Mouse (Mus musculus): Measurements from ENCODE around the gene Oxsm.
A peak's percentile ranks its signal among the peaks of the same experiment; 100 is the strongest.

The Oxsm gene

GRCm38 (mm10) chr14:16249171-16249874, at the start of gene Oxsm, which contains the start of gene Ngly1:
Gene Oxsm, minus strand, starts transcription at chr14:16249808.
Gene Ngly1, plus strand, starts transcription at chr14:16249280.
- DNase-seq = peak; percentile 89

GRCm38 (mm10) chr14:16296816-16297468, 47.3 kb upstream of the Oxsm start:
- no peak for DNase-seq

GRCm38 (mm10) chr14:16293921-16294320, 44.3 kb upstream of the Oxsm start:
- no peak for DNase-seq

DNA sequence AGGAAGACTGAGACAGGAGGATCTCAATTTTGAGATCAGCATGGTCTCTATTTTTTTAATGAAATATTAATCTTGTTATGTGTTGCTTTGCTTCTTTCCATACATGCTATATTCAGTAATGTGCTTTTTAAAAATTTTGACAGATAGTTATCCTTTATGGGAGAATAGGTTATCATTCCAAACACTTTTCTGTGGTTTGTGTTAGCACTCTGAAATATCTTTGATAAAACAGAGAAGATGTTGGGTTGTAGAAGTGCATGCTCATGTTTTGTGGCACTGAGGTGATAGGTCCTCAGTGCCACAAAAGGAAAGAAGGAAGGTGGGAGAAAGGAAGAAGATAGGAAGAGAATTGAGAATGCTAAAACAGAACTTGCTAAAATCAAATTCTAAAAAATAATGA, 43.4 kb upstream of the Oxsm start:
- DNase-seq = no peak

DNA sequence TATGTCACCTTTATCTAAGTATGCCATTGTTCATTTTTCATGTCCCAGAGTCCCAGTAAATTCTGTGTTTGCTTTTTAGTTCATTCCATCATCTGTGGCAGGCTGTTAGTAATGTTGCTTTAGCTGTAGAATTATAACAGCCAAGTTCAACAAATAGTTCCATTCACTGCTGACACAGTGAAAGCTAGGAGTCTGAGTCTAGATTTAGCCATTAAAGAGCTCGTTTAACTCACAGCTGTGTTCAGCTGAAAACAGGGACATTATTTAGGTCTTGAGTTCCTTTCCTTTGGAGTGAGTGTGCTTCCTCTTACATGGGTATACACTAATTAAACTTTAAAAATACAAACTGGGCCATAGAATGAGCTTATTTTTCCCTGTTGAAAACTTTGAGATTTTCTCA, 42.8 kb upstream of the Oxsm start:
- DNase-seq = no peak

DNA sequence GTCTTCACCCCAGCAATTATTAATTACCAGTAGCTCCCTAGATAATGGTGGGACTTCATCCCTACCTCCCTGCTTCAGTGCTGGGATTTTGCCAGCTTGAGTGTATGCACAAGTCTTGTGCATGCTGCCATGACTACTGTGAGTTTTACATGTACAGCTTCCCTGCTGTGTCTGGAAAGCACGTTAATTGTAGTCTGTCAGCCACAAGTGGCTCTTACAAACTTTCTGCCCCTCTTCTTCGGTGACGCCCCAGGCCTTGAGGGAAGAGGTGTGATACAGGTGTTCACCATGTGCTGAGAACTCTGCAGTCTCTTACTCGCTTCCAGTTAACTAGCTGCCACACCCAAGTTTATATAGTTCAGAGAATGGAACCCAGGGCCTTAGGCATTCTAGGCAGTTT, 34.4 kb upstream of the Oxsm start:
- DNase-seq = no peak

DNA sequence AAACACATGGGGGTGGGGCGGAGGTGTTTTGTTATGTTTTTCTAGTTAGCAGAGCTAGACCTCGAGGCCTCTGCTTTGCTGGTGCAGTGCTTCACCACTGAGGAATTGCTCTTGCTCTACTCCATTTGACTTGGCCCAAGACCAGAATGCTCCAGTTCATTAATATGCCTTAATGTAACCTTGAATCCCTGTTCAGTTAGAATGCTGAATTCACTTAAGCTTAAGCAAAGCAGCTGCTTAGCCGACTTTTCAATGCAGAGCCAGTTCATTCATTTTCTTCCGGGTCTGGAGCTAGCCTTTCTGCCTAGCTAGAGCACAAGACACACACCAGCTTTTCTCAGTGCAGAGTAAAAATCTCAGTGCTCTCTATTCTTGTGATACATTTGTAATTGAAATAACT, 29.6 kb upstream of the Oxsm start:
- DNase-seq = no peak

DNA sequence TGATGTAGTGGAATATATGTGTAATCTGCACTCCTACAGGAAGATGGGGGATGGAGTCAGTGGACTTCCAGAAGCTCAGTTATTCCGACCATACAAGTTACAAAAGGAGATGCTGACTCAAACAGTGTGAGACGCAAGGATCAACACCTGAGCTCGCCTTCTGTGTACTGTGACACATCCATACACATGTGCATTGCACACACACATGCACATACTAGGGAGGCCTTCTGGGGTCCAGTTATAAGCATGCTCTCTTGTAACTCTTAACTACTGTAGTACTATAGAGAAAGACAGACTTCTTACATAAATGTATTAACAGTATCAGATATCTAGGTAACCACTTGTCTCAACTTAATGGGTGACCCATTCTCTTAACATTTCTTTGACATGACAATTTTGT, 24.1 kb upstream of the Oxsm start:
- no peak for DNase-seq

- DNase-seq = no peak
Measured at GRCm38 (mm10) chr14:16269776-16270175, 20.2 kb upstream of the Oxsm start.

DNA sequence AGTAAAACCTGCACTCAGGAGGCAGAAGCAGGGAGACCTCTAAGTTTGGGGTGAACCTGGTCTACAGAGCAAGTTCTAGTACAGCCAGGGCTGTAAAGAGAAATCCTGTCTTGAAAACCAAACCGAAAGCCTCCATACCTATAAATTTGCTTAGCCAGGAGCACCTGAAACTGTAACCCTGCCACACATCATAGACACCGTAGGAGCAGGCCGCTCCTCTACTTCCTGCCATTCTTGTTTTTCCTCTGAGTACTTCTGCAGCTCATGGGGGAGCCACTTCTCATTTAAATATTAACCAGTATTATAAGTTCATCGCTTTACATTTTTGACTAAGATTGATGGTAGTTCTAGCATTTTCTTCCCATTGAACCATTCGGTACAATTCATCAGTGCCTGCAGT, 17.4 kb upstream of the Oxsm start:
- DNase-seq = no peak

GRCm38 (mm10) chr14:16261869-16262268, 12.3 kb upstream of the Oxsm start:
- DNase-seq = no peak

DNA sequence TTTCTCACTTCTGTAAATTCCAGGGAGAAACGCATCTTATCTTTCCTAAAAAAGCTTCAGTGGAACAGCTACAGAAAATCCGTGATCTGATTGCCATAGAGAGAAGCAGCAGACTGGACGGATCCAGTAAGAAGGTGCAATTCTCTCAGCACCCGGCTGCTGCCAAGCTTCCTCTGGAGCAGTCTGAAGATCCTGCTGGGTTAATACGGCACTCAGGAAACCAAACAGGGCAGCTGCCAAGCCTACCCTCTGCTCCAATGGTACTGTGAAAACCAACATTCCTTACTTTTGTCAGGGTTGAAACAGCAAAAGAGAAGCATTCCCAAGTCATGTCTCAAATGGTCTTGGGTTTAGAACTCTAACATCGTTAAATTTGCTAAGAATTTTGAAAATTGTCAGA, 10.9 kb upstream of the Oxsm start:
- no peak for DNase-seq

- DNase-seq = no peak
Measured at GRCm38 (mm10) chr14:16256209-16256608, 6.6 kb upstream of the Oxsm start.

- DNase-seq = no peak
Measured at GRCm38 (mm10) chr14:16255745-16256144, 6.1 kb upstream of the Oxsm start.

DNA sequence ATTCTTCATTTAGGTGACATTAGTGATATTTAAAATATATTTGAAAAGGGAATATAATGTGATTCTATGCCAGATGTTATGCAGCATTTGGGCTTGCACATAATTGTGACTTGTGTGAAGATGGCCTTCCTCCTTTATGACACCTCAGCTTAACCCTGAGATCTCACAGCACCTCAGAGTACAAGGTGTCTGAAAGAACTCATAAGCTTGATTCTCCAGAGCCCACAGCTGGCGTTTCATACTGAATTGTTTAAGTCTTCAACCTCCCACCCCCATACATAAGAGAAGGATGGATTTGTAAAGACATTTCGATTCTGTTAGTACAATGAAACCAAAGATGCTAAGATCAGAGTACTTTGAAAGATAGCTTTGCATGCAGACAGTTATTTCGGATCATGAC, 491 bp upstream of the Oxsm start:
- no peak for DNase-seq

DNA sequence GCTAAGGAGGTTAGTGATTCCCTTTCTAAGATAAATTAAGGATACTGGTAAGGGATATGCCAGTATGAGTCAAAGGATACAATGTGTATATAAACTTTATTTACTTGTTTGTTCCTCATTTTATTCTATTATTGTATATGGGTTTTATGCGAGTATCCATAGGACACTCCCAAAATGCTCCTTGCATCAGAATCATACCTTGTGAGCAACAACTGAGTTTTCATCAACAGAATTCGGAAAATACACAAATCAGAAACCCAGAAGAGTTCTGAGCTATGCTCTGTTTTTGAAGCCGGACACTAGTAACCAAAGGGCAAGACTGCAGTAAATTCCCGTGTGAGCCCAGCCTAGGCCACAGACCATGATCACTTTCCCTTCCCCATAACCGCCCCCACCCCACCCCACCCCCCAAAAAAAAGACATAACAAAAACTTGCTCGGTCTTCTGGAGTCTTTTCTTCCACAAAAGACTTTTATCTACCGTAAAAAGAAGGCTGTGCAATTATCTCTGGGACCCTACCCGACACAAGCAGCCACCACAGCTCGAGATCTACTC, 928 bp downstream of the Oxsm start:
- no peak for DNase-seq

DNA sequence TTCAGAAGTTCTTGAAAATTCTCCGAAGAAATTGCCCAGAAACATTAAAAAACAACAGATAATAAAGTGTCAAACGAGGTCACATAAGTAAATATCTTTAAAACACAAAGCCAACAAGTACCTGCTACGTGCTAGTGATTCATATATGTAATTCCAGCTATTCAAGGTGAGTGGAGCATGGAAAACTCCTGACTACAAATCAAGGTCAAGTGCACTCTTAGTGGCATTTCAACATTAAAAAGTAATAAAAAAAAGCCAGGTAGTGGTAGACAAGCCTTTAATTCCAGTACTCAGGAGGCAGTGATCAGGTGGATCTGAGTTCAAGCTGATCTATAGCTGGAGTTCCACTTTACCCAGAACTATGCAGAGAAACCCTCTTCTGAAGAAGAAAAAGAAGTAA, 1.5 kb downstream of the Oxsm start:
- DNase-seq = no peak

- no peak for DNase-seq
Measured at GRCm38 (mm10) chr14:16246340-16246912, 3.2 kb downstream of the Oxsm start.

DNA sequence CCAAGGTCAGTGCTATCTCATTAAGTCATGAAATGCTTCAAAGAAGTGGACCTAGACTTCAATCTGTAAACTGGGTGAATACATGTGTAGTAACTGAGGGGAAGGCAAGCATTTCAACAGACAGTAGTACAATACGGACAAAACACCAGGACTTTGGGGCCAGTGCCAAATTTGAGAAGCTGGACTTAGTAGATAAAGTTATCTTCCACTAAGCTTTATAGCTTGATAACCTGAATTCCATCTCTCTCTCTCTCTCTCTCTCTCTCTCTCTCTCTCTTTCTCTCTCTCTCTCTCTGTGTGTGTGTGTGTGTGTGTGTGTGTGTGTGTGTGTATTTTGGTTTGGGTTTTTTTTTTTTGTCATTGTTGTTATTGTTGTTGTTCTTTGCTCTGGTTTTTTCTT, 4.5 kb downstream of the Oxsm start:
- DNase-seq = no peak

GRCm38 (mm10) chr14:16244370-16244769, 5.2 kb downstream of the Oxsm start:
- DNase-seq = no peak

- peak; percentile 34 for DNase-seq
Measured at GRCm38 (mm10) chr14:16243603-16244209, 5.9 kb downstream of the Oxsm start.

DNA sequence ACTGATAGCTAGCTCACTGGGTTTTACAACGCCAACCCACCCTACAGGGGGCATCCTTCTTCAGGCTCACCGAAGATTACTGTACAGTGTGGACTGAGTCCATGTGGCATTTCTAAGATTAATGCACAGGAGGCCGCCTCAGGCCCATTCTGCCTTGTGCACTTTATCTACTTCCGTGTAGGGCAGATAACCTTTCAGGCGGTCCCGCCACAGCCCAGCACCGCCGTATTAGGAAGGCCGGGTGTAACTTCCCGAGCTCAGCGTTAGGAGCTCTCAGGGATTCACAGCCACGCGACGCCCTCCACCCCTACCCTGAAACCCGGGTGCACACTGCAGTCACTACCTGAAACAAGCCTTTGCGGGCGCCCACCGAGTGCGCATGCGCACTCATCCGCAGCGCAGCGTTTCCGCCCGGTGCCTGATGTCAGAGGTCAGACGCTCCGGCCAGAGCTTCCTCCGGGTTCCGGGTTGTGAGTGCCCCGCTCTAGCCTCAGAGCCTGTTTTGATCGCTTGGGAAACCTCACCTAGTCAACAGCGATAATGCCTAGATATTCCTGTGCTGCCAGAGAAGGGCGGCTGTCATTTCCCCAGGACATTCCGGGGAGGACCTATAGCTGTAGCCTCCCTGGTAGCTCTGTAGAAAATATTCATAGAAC, 6.5 kb downstream of the Oxsm start:
- peak; percentile 93 for DNase-seq

DNA sequence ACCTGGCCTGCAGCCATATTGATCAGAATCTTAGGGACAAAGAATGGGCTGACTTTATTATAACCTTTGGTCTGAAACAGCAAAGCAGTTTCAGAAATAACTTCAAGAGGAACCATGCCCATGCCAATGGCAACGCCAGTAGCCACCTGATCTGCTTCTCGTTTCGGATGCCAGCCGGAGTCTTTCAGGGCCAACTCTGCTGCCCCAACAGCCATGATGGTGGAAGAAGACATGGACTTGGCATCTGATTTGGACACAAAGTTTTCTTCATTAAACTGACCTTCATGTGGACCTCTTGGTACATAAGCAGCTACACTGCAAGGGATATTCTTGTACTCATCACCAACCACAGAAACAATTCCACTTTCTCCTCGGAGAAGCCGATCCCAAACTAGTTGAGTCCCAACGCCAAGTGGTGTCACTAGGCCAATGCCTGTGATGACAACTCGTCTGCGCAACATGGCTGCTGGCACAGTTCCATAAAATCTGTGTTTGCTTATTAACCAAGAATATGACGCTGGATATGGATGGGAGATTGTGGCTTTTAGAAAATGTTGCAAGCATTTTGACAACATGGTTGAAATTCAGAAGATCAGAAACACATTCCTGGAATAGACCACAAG, 7.3 kb downstream of the Oxsm start:
- DNase-seq = no peak

All from thymus, postnatal 25 days (tissue).